Mouse (Mus musculus): ENCODE measurements around the gene Tti1. TPM values are rescaled to one million over a fixed set of nuclear protein-coding genes. Genes with fewer than 3 reads are reported as not detected.

Gene Tti1
- polyA plus RNA-seq, 1 experiment from 2014 or later = 17.5 TPM

- no peak for ATAC-seq
- DNase-seq (ENCODE audit: low spot score) = no peak
- WGBS = 64% methylated on average over 3 of the region's 3 CpGs
These were observed 29.4 kb downstream of the Tti1 start for GRCm38 (mm10) chr2:157998817-157999216.

DNA sequence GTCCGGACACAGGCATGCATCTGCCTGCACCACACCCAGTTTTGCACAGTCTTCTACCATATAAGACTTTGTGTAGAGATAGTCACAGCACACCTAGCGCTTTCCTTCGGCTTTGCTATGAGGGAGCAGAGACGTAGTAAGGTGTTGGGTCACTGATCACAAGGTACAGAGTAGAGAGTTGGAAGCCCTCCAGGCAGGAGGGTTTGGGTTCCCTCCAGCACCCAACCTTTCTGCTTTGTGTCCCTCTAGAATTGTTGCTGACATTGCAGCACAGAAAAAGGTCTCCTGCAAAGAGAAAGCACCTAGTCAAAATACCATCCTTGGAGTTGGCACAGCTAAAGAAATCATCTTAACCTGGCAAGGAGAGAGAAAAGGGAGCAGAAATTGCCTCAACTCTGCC, 35.7 kb downstream of the Tti1 start:
- Histone ChIP-seq H3K36me3 (ENCODE audit: control insufficient read depth, insufficient read depth, low read length) (peaks cover 53% of the 10 kb centered on the region), H3K9me3 (replicated peaks; ENCODE audit: control insufficient read depth, low read length) (no peaks in the 10 kb centered on the region), H3K27ac (ENCODE audit: low read depth, low read length) (no peak overlapping the region), H3K4me2 (ENCODE audit: low read length) (no peak overlapping the region), H3K4me1 (ENCODE audit: control insufficient read depth, insufficient read depth, low read length) (peaks cover 6% of the 10 kb centered on the region), H3K4me3 (ENCODE audit: low read depth, low read length) (no peak overlapping the region), H3K27me3 (replicated peaks; ENCODE audit: control insufficient read depth, insufficient read depth, low read length) (no peaks in the 10 kb centered on the region), H3K9ac (ENCODE audit: low read length) (no peak overlapping the region)
- WGBS = 90% methylated on average over 4 of the region's 4 CpGs
- no peak for ATAC-seq
- DNase-seq (ENCODE audit: low spot score) = no peak

More at GRCm38 (mm10) chr2:157998817-157999216, 29.4 kb downstream of the Tti1 start:
- Histone ChIP-seq H3K4me3 (ENCODE audit: low read depth, low read length) (no peak overlapping the region), H3K27ac (ENCODE audit: low read depth, low read length) (no peak overlapping the region), H3K4me1 (ENCODE audit: control insufficient read depth, insufficient read depth, low read length) (no peaks in the 10 kb centered on the region), H3K9me3 (replicated peaks; ENCODE audit: control insufficient read depth, low read length) (no peaks in the 10 kb centered on the region), H3K27me3 (replicated peaks; ENCODE audit: control insufficient read depth, insufficient read depth, low read length) (no peaks in the 10 kb centered on the region), H3K36me3 (ENCODE audit: control insufficient read depth, insufficient read depth, low read length) (peaks cover 31% of the 10 kb centered on the region), H3K9ac (ENCODE audit: low read length) (no peak overlapping the region), H3K4me2 (ENCODE audit: low read length) (no peak overlapping the region)

DNA sequence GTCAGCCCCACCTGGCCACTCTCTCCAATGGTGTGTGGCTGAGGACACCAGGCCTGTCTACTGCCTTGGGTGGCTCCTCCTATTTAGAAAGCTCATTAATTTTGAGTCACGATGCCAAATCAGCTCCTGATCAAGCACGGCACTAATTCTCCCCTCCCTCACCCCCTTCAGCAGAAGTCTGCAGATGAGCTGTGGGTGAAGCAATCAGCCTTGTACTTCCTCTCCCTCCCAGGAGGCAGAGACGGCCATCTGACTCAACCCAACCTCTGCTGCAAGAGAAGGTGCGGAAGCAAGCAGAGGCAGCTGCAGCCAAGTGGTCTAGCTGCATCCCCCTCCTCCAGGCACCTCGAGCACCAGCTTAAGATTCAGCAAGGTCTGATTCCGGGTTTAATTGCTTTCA, 37.2 kb downstream of the Tti1 start:
- H3K36me3 ChIP-seq (ENCODE audit: control insufficient read depth, insufficient read depth, low read length) = peaks cover 39% of the 10 kb centered on the region
- WGBS = 73% methylated on average over 6 of the region's 6 CpGs
- H3K4me2 ChIP-seq (ENCODE audit: low read length) = no peak overlapping the region
- no peak overlapping the region for H3K27ac ChIP-seq (ENCODE audit: low read depth, low read length)
- ATAC-seq (no peak), DNase-seq (ENCODE audit: low spot score) (no peak)
- no peaks in the 10 kb centered on the region for H3K9me3 ChIP-seq (replicated peaks; ENCODE audit: control insufficient read depth, low read length)
- H3K9ac ChIP-seq (ENCODE audit: low read length) = no peak overlapping the region
- peaks cover 6% of the 10 kb centered on the region for H3K4me1 ChIP-seq (ENCODE audit: control insufficient read depth, insufficient read depth, low read length)
- H3K4me3 ChIP-seq (ENCODE audit: low read depth, low read length) = no peak overlapping the region
- H3K27me3 ChIP-seq (replicated peaks; ENCODE audit: control insufficient read depth, insufficient read depth, low read length) = no peaks in the 10 kb centered on the region

GRCm38 (mm10) chr2:157989946-157990345, 38.3 kb downstream of the Tti1 start:
- H3K4me2 ChIP-seq (ENCODE audit: low read length) = no peak overlapping the region
- 97% methylated on average over 2 of the region's 2 CpGs for WGBS
- ATAC-seq (no peak), DNase-seq (ENCODE audit: low spot score) (peak; percentile 42)
- H3K27me3 ChIP-seq (replicated peaks; ENCODE audit: control insufficient read depth, insufficient read depth, low read length) = no peaks in the 10 kb centered on the region
- H3K9ac ChIP-seq (ENCODE audit: low read length) = no peak overlapping the region
- peaks cover 30% of the 10 kb centered on the region for H3K36me3 ChIP-seq (ENCODE audit: control insufficient read depth, insufficient read depth, low read length)
- H3K9me3 ChIP-seq (replicated peaks; ENCODE audit: control insufficient read depth, low read length) = no peaks in the 10 kb centered on the region
- peaks cover 6% of the 10 kb centered on the region for H3K4me1 ChIP-seq (ENCODE audit: control insufficient read depth, insufficient read depth, low read length)
- no peak overlapping the region for H3K27ac ChIP-seq (ENCODE audit: low read depth, low read length)
- no peak overlapping the region for H3K4me3 ChIP-seq (ENCODE audit: low read depth, low read length)

GRCm38 (mm10) chr2:157988416-157989190, 39.6 kb downstream of the Tti1 start:
- 72% methylated on average over 7 of the region's 7 CpGs for WGBS
- Histone ChIP-seq H3K4me1 (ENCODE audit: control insufficient read depth, insufficient read depth, low read length) (peaks cover 6% of the 10 kb centered on the region), H3K9ac (ENCODE audit: low read length) (peak overlapping the region; percentile 13; the same call in 1 of the 2 replicates), H3K9me3 (replicated peaks; ENCODE audit: control insufficient read depth, low read length) (no peaks in the 10 kb centered on the region), H3K36me3 (ENCODE audit: control insufficient read depth, insufficient read depth, low read length) (peaks cover 21% of the 10 kb centered on the region), H3K27me3 (replicated peaks; ENCODE audit: control insufficient read depth, insufficient read depth, low read length) (no peaks in the 10 kb centered on the region), H3K27ac (ENCODE audit: low read depth, low read length) (peak overlapping the region; percentile 66), H3K4me2 (ENCODE audit: low read length) (no peak overlapping the region), H3K4me3 (ENCODE audit: low read depth, low read length) (no peak overlapping the region)
- ATAC-seq (0 out of 2 replicates have a peak, but pooled peaks have one; percentile 20), DNase-seq (ENCODE audit: low spot score) (peak; percentile 34)

GRCm38 (mm10) chr2:157986235-157986634, 42.0 kb downstream of the Tti1 start:
- Histone ChIP-seq H3K27ac (ENCODE audit: low read depth, low read length) (0 out of 2 replicates have a peak overlapping the region, but pooled peaks have one; percentile 14), H3K27me3 (replicated peaks; ENCODE audit: control insufficient read depth, insufficient read depth, low read length) (no peaks in the 10 kb centered on the region), H3K4me3 (ENCODE audit: low read depth, low read length) (no peak overlapping the region), H3K9me3 (replicated peaks; ENCODE audit: control insufficient read depth, low read length) (no peaks in the 10 kb centered on the region), H3K4me2 (ENCODE audit: low read length) (no peak overlapping the region), H3K4me1 (ENCODE audit: control insufficient read depth, insufficient read depth, low read length) (peaks cover 6% of the 10 kb centered on the region), H3K9ac (ENCODE audit: low read length) (no peak overlapping the region), H3K36me3 (ENCODE audit: control insufficient read depth, insufficient read depth, low read length) (peaks cover 13% of the 10 kb centered on the region)
- WGBS = 84% methylated on average over 6 of the region's 6 CpGs
- ATAC-seq (no peak), DNase-seq (ENCODE audit: low spot score) (peak; percentile 19)

DNA sequence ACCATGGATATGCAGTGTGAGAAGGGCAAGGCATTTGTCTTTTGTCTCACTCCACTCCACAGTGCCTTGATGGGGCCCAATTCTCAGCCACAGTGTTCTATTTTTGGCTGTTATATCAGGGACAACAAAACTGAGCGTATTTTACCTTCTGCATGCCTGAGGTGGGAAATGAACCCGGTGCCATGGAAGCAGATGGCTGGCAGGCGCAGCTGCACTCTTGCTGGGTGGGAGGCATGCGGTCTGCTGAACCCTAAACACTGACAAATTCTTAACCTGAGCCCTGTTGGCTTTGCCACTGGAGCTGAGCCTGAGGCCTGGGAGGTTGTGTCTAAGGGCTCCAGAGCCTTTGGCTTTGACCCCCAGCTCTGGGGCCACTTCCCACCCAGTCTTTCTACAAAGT, 42.6 kb downstream of the Tti1 start:
- H3K4me2 ChIP-seq (ENCODE audit: low read length) = no peak overlapping the region
- WGBS = 78% methylated on average over 4 of the region's 4 CpGs
- no peak overlapping the region for H3K9ac ChIP-seq (ENCODE audit: low read length)
- H3K27me3 ChIP-seq (replicated peaks; ENCODE audit: control insufficient read depth, insufficient read depth, low read length) = no peaks in the 10 kb centered on the region
- DNase-seq (ENCODE audit: low spot score) = no peak
- peaks cover 6% of the 10 kb centered on the region for H3K4me1 ChIP-seq (ENCODE audit: control insufficient read depth, insufficient read depth, low read length)
- H3K27ac ChIP-seq (ENCODE audit: low read depth, low read length) = no peak overlapping the region
- no peak for ATAC-seq
- H3K4me3 ChIP-seq (ENCODE audit: low read depth, low read length) = no peak overlapping the region
- peaks cover 18% of the 10 kb centered on the region for H3K36me3 ChIP-seq (ENCODE audit: control insufficient read depth, insufficient read depth, low read length)
- H3K9me3 ChIP-seq (replicated peaks; ENCODE audit: control insufficient read depth, low read length) = no peaks in the 10 kb centered on the region

DNA sequence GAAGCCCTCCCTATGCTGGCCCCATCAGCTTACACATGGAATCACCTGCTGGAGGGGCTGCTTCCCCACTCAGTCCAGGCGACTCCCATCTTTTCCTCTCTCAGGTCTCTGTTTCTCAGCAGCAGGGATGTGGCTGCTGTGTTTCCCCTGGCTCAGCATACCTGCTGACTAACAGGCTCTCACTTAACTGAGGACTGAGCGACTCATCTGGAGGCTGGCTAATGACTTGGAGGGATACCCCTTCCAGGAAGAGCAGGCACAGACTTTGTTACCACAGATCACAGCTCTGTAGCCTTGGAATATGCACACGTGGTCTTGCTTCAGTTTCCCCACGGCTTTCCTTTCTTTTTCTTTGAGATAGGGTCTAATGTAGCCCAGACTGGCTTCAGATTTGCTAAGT, 45.0 kb downstream of the Tti1 start:
- no peak for DNase-seq (ENCODE audit: low spot score)
- Histone ChIP-seq H3K4me2 (ENCODE audit: low read length) (no peak overlapping the region), H3K36me3 (ENCODE audit: control insufficient read depth, insufficient read depth, low read length) (peaks cover 14% of the 10 kb centered on the region), H3K27me3 (replicated peaks; ENCODE audit: control insufficient read depth, insufficient read depth, low read length) (no peaks in the 10 kb centered on the region), H3K9ac (ENCODE audit: low read length) (no peak overlapping the region), H3K4me3 (ENCODE audit: low read depth, low read length) (no peak overlapping the region), H3K9me3 (replicated peaks; ENCODE audit: control insufficient read depth, low read length) (no peaks in the 10 kb centered on the region), H3K27ac (ENCODE audit: low read depth, low read length) (no peak overlapping the region), H3K4me1 (ENCODE audit: control insufficient read depth, insufficient read depth, low read length) (peaks cover 6% of the 10 kb centered on the region)
- WGBS = 86% methylated on average over 4 of the region's 4 CpGs
- ATAC-seq = no peak

DNA sequence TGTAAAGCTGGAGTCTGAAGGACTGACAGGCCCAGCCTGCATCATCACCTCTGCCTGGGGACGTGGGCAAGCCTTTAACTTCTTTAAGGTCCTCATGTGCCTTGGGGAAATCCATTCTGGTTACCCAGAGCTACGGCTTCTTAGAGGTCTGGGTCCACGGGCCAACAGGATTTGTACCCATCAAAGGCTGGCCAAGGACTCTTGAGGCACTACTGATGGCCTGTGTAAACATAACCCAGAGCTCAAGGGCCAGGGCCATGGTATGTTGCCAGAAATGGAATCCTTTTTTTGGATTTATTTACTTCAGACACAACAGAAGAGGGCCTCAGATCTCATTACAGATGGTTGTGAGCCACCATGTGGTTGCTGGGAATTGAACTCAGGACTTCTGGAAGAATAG, 45.5 kb downstream of the Tti1 start:
- 91% methylated on average over 3 of the region's 3 CpGs for WGBS
- no peak for ATAC-seq
- no peak overlapping the region for H3K9ac ChIP-seq (ENCODE audit: low read length)

More for the DNA sequence above, 45.5 kb downstream of the Tti1 start:
- Histone ChIP-seq H3K4me1 (ENCODE audit: control insufficient read depth, insufficient read depth, low read length) (peaks cover under 1% of the 10 kb centered on the region; the same call in 1 of the 2 replicates), H3K36me3 (ENCODE audit: control insufficient read depth, insufficient read depth, low read length) (peaks cover 14% of the 10 kb centered on the region), H3K4me2 (ENCODE audit: low read length) (no peak overlapping the region), H3K27me3 (replicated peaks; ENCODE audit: control insufficient read depth, insufficient read depth, low read length) (no peaks in the 10 kb centered on the region), H3K9me3 (replicated peaks; ENCODE audit: control insufficient read depth, low read length) (no peaks in the 10 kb centered on the region), H3K27ac (ENCODE audit: low read depth, low read length) (no peak overlapping the region), H3K4me3 (ENCODE audit: low read depth, low read length) (no peak overlapping the region)
- no peak for DNase-seq (ENCODE audit: low spot score)
